Mouse (Mus musculus): Measurements from ENCODE around the gene Ky.

DNA sequence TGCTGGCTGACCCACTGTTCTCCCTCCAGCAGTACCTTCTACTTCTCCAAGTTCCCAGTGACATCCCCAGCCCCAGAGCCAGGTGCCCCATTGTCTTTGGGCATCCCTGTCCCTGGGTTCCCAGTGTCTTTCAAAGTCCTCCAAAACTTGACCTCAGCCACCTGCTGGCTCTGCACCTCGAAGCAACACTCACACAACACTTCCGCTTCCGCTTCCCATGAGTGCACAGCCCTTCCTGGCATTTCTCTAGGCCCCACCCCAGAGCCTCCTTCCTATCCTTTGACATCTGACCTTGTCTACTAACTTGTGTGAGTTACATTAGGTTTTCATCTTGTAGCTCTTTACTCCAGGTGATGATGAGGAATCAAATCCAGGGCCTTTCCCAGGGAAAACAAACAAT is 23.5 kb downstream of the Ky start:
- TF ChIP-seq GABPA (IDR thresholded peaks at IDR 0.05; ENCODE audit: low read depth, low read length) (no peak), MAX (IDR thresholded peaks at IDR 0.05; ENCODE audit: low read length) (no peak), MAFK (IDR thresholded peaks at IDR 0.05; ENCODE audit: borderline replicate concordance, low read depth, low read length) (no peak), CTCF (IDR thresholded peaks at IDR 0.05 in 2 of 3, conservative IDR thresholded peaks at IDR 0.05 in 1 of 3; ENCODE audit: control insufficient read depth in 1 of 3, insufficient read depth in 1 of 3, low read depth in 2 of 3, low read length in 3 of 3, poor library complexity in 1 of 3, severe bottlenecking in 1 of 3) (no peak), ZNF384 (IDR thresholded peaks at IDR 0.05; ENCODE audit: low read depth, low read length) (no peak), MYC (IDR thresholded peaks at IDR 0.05; ENCODE audit: low read depth, low read length) (no peak), MXI1 (IDR thresholded peaks at IDR 0.05; ENCODE audit: low read depth, low read length) (no peak)
